Mouse (Mus musculus): ENCODE results near the gene Ube2g1. TPM values are rescaled to one million over a fixed set of nuclear protein-coding genes. Genes with fewer than 3 reads are reported as not detected.

Gene Ube2g1
- polyA plus RNA-seq, 1 experiment: 13.3 TPM

DNA sequence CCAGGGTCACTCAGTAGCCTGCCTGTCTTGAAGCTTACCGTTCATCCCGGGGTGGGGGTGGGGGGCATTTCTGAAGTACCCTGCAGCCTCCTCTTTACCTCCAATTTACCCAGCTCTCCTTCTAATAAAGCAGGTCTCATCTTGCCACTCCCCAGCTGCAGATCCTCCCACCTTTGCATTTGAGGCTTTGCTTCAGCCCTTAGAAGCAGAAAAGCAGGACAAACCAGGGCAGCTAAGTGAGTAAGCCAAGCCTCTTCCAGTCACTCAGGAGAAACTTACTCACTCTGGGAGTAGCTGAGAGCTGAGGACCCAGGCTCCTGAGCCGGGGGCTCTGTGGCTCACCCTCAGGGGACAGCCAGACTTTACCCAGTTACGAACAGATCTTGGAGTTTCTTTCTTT, 28.6 kb upstream of the Ube2g1 start:
- no peak overlapping the region for H3K27ac ChIP-seq (ENCODE audit: control insufficient read depth, insufficient read depth, low read length)
- TF ChIP-seq POLR2A (IDR thresholded peaks at IDR 0.05; ENCODE audit: control insufficient read depth, extremely low read depth, insufficient read depth, low read length, poor library complexity) (no peak), CTCF (IDR thresholded peaks at IDR 0.05; ENCODE audit: borderline replicate concordance, control insufficient read depth, extremely low read depth, insufficient read depth, low read length, poor library complexity) (no peak)
- DNase-seq: no peak
- H3K4me1 ChIP-seq (replicated peaks; ENCODE audit: control insufficient read depth, insufficient read depth, low read length): no peaks in the 10 kb centered on the region
- H3K36me3 ChIP-seq (ENCODE audit: control insufficient read depth, insufficient read depth, low read length): no peaks in the 10 kb centered on the region
- no peaks in the 10 kb centered on the region for H3K27me3 ChIP-seq (ENCODE audit: control insufficient read depth, insufficient read depth, low read length)
- WGBS: 94% methylated on average over 4 of the region's 4 CpGs
- H3K4me3 ChIP-seq (ENCODE audit: control insufficient read depth, insufficient read depth, low read length): no peak overlapping the region

DNA sequence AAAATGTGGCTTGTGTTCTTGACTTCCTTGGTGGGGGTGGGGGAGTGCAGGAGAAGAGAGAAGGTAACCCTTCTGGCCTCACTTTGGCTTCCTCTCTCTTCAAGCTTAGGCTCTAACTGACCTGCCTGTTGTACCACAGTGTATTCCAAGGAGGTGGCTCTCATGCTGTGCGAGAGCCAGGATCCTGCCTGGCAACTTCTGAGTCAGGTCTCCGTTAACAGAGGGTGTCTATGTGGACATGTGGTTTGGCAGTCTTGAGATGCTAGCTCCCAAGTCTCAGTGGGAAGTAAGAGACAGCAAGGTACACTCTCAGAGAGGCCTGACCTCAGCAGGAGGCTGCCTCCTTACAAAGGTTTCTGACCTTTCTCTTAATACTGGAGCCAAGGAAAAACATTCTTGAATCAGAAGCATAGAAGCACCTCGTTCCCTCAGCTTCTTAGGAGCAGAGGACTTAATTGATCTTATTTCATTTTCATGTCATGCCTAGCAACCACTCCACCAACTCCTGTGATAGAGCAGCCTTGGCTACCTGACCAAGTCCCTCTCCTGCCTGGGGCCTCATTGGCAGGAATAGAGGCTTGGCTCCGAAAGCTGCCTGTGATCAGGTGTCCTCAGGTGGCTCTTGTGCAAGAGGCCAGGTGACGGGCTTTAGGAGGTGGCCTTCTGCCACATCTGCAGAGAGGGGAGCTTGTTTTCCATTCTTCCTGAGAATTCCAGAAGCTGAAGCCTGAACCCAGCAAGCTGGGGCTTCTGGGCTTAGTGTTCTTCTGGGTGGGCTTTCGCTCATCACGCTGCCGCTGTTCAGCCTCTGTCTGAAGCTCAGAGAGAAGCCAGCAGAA, 25.3 kb upstream of the Ube2g1 start:
- TF ChIP-seq POLR2A (IDR thresholded peaks at IDR 0.05; ENCODE audit: control insufficient read depth, extremely low read depth, insufficient read depth, low read length, poor library complexity) (no peak), CTCF (IDR thresholded peaks at IDR 0.05; ENCODE audit: borderline replicate concordance, control insufficient read depth, extremely low read depth, insufficient read depth, low read length, poor library complexity) (no peak)
- WGBS: 91% methylated on average over 8 of the region's 8 CpGs
- Histone ChIP-seq H3K36me3 (ENCODE audit: control insufficient read depth, insufficient read depth, low read length) (no peaks in the 10 kb centered on the region), H3K4me1 (replicated peaks; ENCODE audit: control insufficient read depth, insufficient read depth, low read length) (no peaks in the 10 kb centered on the region), H3K27me3 (ENCODE audit: control insufficient read depth, insufficient read depth, low read length) (no peaks in the 10 kb centered on the region), H3K4me3 (ENCODE audit: control insufficient read depth, insufficient read depth, low read length) (no peak overlapping the region), H3K27ac (ENCODE audit: control insufficient read depth, insufficient read depth, low read length) (no peak overlapping the region)
- no peak for DNase-seq

DNA sequence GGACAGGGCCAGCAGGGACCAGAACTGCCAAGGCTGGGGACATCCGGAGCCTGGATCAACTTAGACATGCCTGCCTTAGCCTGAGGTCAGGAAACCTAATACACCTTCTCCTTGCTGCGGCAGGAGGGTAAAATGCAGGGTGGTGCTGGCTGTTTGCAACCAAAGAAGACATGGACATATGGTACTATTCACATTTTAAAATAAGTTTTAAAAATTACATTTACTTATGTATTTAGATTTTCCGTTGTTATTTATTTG, 24.7 kb upstream of the Ube2g1 start:
- 95% methylated on average over 3 of the region's 3 CpGs for WGBS
- H3K27ac ChIP-seq (ENCODE audit: control insufficient read depth, insufficient read depth, low read length): no peak overlapping the region
- DNase-seq: no peak
- no peak overlapping the region for H3K4me3 ChIP-seq (ENCODE audit: control insufficient read depth, insufficient read depth, low read length)
- H3K36me3 ChIP-seq (ENCODE audit: control insufficient read depth, insufficient read depth, low read length): no peaks in the 10 kb centered on the region
- no peak for TF ChIP-seq POLR2A (IDR thresholded peaks at IDR 0.05; ENCODE audit: control insufficient read depth, extremely low read depth, insufficient read depth, low read length, poor library complexity)
- TF ChIP-seq CTCF (IDR thresholded peaks at IDR 0.05; ENCODE audit: borderline replicate concordance, control insufficient read depth, extremely low read depth, insufficient read depth, low read length, poor library complexity): no peak
- H3K27me3 ChIP-seq (ENCODE audit: control insufficient read depth, insufficient read depth, low read length): no peaks in the 10 kb centered on the region
- H3K4me1 ChIP-seq (replicated peaks; ENCODE audit: control insufficient read depth, insufficient read depth, low read length): no peaks in the 10 kb centered on the region

DNA sequence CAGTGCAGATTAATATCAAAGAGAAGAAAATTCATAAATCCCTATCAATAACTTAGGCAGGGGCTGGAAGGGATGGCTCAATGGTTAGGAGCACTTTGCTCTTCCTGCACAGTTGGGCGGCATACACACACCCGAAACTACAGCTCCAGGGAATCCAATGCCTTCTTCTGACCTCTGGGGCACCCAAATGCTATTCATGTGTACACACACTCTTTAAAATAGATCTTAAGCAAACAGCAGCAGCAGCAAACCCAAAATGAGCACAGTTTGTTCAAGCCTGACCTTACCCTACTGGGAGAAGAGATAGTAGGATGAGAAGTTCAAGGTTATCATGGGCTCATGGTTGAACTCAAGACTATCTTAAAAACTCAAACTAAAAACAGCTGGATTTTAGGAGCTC, 24.0 kb upstream of the Ube2g1 start:
- Histone ChIP-seq H3K36me3 (ENCODE audit: control insufficient read depth, insufficient read depth, low read length) (no peaks in the 10 kb centered on the region), H3K4me3 (ENCODE audit: control insufficient read depth, insufficient read depth, low read length) (no peak overlapping the region), H3K27me3 (ENCODE audit: control insufficient read depth, insufficient read depth, low read length) (no peaks in the 10 kb centered on the region), H3K27ac (ENCODE audit: control insufficient read depth, insufficient read depth, low read length) (no peak overlapping the region), H3K4me1 (replicated peaks; ENCODE audit: control insufficient read depth, insufficient read depth, low read length) (no peaks in the 10 kb centered on the region)
- 97% methylated on average over 2 of the region's 2 CpGs for WGBS
- no peak for DNase-seq
- TF ChIP-seq CTCF (IDR thresholded peaks at IDR 0.05; ENCODE audit: borderline replicate concordance, control insufficient read depth, extremely low read depth, insufficient read depth, low read length, poor library complexity): no peak
- TF ChIP-seq POLR2A (IDR thresholded peaks at IDR 0.05; ENCODE audit: control insufficient read depth, extremely low read depth, insufficient read depth, low read length, poor library complexity): no peak

DNA sequence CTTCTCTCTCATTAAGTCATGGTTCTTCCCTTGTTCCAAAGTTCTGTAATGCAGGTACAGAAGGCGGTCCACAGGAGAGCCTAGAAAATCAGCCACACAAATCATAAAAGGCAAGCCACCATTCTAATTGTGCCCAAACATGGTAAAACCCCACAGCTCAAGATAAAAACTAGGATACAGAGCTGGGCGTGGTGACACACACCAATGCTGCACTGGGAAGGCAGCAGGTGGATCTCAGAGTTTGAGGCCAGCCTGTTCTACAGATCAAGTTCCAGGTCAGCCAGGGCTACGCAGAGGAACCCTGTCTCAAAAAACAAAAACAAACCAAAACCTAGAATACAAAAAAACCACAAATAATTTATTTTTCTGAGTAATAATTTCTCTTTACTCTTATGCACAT, 20.5 kb upstream of the Ube2g1 start:
- H3K4me3 ChIP-seq (ENCODE audit: control insufficient read depth, insufficient read depth, low read length): no peak overlapping the region
- 91% methylated on average over 3 of the region's 3 CpGs for WGBS

DNA sequence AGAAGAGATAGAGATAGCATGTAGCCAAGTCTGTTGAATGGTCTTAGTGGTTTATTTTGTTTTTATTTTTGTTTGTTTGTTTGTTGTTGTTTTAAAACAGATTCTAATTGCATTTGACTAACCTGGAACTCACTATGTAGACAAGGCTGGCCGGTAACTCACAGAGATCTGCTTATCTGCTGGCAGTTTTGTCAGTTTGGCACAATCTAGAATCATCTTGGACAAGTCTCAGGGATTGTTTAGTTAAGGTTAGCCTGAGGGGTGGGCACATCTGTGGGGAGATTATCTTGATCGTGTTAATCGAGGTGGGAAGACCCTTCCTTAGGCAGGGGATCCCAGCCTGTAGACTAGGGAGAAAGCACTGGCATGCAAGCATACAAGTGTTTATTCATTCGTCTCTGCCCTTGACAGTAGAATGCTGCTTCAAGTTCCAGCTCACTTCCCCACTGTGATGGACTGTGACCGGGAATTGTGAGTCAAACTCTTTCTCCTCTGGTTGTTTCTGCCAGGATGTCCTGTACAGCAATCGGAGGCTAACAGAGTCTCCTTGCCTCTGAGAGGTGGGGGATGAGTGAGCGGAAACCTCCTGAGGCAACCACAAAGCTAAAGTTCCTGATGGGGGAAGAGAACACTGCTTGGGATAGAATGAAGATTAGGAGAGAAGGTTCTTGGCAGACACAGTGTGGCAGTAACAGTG, 19.4 kb upstream of the Ube2g1 start:
- 84% methylated on average over 7 of the region's 7 CpGs for WGBS
- Histone ChIP-seq H3K4me1 (replicated peaks; ENCODE audit: control insufficient read depth, insufficient read depth, low read length) (no peaks in the 10 kb centered on the region), H3K27ac (ENCODE audit: control insufficient read depth, insufficient read depth, low read length) (no peak overlapping the region), H3K36me3 (ENCODE audit: control insufficient read depth, insufficient read depth, low read length) (no peaks in the 10 kb centered on the region), H3K4me3 (ENCODE audit: control insufficient read depth, insufficient read depth, low read length) (no peak overlapping the region), H3K27me3 (ENCODE audit: control insufficient read depth, insufficient read depth, low read length) (no peaks in the 10 kb centered on the region)
- no peak for DNase-seq
- TF ChIP-seq POLR2A (IDR thresholded peaks at IDR 0.05; ENCODE audit: control insufficient read depth, extremely low read depth, insufficient read depth, low read length, poor library complexity) (no peak), CTCF (IDR thresholded peaks at IDR 0.05; ENCODE audit: borderline replicate concordance, control insufficient read depth, extremely low read depth, insufficient read depth, low read length, poor library complexity) (no peak)

More for the DNA sequence above, 20.5 kb upstream of the Ube2g1 start:
- no peak for DNase-seq
- H3K4me1 ChIP-seq (replicated peaks; ENCODE audit: control insufficient read depth, insufficient read depth, low read length): no peaks in the 10 kb centered on the region
- H3K27ac ChIP-seq (ENCODE audit: control insufficient read depth, insufficient read depth, low read length): no peak overlapping the region
- TF ChIP-seq CTCF (IDR thresholded peaks at IDR 0.05; ENCODE audit: borderline replicate concordance, control insufficient read depth, extremely low read depth, insufficient read depth, low read length, poor library complexity) (no peak), POLR2A (IDR thresholded peaks at IDR 0.05; ENCODE audit: control insufficient read depth, extremely low read depth, insufficient read depth, low read length, poor library complexity) (no peak)
- H3K36me3 ChIP-seq (ENCODE audit: control insufficient read depth, insufficient read depth, low read length): no peaks in the 10 kb centered on the region
- no peaks in the 10 kb centered on the region for H3K27me3 ChIP-seq (ENCODE audit: control insufficient read depth, insufficient read depth, low read length)
